Mouse (Mus musculus): ENCODE measurements around the gene Itprip.
A peak's percentile ranks its signal among the peaks of the same experiment; 100 is the strongest.

The Itprip gene

GRCm38 (mm10) chr19:47919126-47919965, at the start of gene Itprip, which contains the start of gene Cfap43:
TSS of gene Itprip (minus strand) at chr19:47919299.
TSS of gene Cfap43 (minus strand) at chr19:47919287.
- peak; percentile 62 for DNase-seq (ENCODE audit: low spot score)

DNA sequence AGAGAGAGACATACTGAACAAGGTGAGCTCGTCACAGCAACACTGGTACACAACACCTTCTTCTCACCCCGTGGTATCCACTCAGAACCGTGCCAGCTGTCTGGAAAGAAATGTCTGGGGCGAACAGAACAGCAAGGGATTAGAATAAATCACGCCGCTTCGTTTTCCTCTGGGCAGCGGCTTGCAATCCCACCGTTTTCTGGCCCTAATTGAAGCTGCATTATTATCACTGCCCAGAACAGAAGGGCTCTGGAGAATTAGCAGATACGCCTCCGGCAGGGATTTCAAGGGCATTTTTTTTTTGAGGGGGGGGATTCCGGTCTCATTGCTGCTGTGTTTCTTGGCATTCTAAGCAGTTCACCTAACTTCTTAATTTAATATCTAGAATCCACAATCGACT, 39.1 kb upstream of the Itprip start:
- no peak for DNase-seq (ENCODE audit: low spot score)

GRCm38 (mm10) chr19:47953169-47953568, 34.1 kb upstream of the Itprip start:
- DNase-seq (ENCODE audit: low spot score) = no peak

DNA sequence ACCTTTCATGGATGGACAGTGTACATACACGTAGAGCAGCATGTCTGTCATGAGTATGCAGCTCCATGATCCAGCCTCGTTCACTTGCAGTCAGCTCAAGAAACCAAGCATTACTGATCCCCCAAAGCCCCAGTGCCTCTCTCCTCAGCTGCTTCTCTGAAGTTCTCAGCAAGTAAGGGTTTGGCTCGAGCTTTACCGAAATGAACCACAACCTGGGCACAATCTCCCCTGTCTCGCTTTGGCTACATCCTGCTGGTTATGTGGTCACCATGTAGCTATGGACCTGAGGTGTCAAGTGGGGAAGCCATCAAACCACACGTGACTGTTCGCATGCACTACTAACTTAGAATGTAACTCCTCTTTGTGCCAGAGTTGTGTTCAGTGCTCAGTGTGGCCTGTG, 31.8 kb upstream of the Itprip start:
- no peak for DNase-seq (ENCODE audit: low spot score)

GRCm38 (mm10) chr19:47946821-47947465, 27.8 kb upstream of the Itprip start:
- no peak for DNase-seq (ENCODE audit: low spot score)

GRCm38 (mm10) chr19:47939361-47939760, 20.3 kb upstream of the Itprip start:
- DNase-seq (ENCODE audit: low spot score) = no peak

DNA sequence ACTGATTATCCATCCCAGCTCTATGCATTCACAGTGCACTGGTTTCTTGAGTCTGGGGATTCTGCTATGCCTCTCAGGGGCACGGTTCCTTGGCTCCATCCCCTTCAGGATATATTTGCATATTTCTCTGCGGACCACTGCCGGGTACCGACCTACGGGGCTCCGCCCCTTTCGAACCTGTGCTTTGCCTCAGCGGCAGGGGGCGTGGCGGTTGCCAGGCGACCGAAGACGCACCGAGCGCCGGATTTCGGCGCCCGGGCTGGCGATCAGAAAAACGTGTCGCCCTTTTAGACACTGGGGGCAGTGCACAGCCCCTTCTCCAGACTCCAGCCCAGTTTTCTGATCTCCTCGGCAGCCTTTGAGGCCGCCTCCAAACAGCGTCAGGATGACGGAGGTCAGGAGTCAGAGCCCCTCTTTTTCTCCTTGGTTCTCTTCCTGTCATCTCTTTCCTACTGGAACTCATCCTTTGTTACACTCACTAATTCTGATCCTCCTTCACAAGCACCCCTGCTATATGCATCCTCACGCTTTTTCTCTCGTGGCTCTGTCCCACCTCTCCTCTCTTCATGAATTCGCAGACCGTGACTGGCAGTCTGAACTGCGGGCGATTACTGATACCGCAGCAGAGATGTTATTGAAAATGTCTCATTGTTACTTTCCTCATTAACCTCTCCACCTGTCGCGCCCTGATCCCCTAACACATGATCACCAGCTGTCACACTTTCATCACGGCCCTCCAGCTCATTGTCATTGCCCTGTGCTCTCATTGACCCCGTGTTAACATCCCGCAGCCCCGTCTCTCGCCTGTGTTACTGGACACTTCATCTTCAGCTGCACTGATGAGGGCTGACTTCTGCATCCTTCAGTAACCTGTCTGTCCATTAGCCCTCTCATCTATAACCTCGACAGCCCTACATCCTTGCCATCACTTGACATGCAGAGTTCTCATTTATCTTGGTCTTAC, 18.6 kb upstream of the Itprip start, which contains the start of gene Cfap58:
TSS of gene Cfap58 (plus strand) at position 233 of the 964 bp plus-strand sequence.
- peak; percentile 16 for DNase-seq (ENCODE audit: low spot score)

GRCm38 (mm10) chr19:47936938-47937337, 17.8 kb upstream of the Itprip start:
- no peak for DNase-seq (ENCODE audit: low spot score)

DNA sequence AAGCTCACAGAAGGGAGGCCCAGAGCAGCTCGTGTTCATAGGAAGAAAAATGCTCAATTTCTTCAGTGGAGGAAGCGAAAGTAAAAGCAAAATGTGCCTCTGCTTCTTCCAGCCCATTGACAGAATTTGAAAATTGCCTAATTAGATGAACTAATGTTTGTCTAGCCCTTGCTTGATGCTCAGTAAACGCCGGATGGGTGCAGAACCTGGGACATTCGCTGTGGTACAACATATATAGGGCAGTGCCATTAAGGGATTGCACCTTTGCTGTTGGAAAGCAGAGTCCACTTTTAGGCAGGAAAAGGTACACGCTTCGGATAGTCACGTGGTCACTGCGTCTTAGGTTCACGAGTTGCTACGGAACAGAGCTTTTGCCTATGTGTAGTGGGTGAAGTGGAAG, 17.4 kb upstream of the Itprip start:
- DNase-seq (ENCODE audit: low spot score) = no peak

DNA sequence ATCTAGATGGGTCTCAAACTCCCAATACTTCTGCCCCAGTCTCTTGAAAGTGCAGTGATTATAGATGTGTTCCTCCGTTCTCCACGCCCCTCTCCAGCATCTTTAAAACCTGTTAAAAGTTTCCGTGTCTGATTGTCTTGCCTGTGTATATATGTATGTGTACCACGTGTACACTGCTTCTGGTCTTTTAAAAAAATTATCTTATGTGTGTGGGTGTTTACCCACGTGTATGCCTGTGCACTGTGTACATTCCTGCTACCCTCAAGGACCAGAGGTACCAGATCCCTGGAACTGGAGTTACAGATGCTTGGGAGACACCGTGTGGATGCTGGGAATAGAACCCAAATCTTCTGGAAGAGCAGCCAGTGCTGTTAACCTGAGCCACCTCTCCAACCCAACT, 16.4 kb upstream of the Itprip start:
- DNase-seq (ENCODE audit: low spot score) = no peak

DNA sequence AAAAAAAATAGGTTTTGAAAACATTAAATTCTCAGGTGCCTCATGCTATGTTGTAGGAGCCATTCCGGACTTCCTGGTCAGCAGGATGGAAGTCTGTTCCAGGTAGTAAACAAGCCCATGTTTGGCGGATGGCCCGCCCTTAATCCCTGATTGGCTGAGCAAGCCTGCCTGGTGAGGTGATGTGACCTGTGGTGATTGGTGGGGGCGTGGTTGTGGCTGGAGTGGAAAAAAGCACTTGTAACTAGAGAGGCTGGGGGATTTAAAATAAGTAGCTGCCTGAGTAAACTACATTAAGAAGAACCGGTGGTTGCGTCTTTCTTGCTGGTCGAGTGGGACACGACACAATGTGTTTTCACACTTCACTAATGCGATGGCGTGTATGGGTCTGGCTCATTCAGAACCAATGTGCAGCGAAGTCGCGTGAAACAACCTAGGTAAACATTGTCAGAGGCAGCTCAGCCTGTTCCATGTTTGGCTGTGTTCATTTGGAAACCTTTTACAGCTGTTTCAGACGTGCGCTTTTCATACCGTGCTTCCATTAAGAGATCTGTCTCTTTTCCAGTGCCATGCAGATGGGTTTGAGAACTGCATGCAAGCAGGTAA, 15.6 kb upstream of the Itprip start:
- DNase-seq (ENCODE audit: low spot score) = no peak

GRCm38 (mm10) chr19:47934146-47934545, 15.0 kb upstream of the Itprip start:
- DNase-seq (ENCODE audit: low spot score) = no peak

DNA sequence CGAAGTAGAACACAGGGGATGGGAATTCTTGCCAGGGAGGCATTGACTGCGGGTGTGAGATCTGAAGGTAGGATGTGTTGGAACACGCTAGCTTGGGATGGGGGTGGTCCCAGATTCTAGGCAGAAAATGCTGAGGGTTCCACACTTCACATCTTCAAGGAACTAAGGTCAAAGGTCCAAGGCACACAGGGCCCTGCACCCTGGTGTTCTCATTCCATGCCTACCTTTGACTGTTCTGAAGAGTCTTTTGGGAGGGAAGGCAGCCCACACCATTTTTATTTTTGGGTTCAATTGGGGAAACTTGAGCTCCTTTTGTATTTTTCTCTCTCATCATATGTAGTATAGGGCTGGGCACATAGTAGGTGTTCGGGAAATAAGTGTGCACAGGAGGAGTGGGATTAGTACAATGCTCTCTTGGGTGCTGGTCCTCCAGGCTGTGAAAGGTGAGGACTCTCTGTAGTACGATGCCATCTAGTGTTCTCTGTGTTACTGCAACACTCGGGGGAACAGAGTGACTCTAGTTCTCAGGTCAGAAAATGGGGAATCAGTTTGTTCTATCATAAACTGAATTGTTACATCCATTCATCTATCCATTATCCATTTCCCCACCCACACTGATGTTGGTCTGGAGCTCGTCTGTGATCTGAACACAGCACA, 13.0 kb upstream of the Itprip start:
- peak; percentile 25 for DNase-seq (ENCODE audit: low spot score)

- no peak for DNase-seq (ENCODE audit: low spot score)
Observed at GRCm38 (mm10) chr19:47929043-47929442, 9.9 kb upstream of the Itprip start.

GRCm38 (mm10) chr19:47927032-47927431, 7.9 kb upstream of the Itprip start:
- no peak for DNase-seq (ENCODE audit: low spot score)

DNA sequence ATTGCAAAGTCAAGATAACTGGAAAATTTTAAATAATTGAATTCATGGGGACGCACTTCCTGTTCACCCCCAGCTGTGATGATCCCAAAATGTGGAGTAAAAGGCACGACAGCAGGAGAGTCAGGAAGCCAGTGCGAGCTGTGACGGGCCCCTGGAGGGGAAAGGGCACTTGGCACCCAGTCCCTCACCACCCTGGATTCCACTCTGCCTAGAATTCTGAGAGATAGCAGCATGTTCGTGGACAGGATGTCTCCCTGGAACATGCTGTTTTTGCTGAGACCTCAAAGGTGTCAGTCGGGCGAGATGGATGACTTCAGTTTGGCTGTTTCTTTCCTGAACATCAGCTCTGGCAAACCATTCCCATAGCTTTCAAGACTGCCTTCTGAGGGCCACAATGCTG, 6.7 kb upstream of the Itprip start:
- DNase-seq (ENCODE audit: low spot score) = no peak

- DNase-seq (ENCODE audit: low spot score) = no peak
Observed at GRCm38 (mm10) chr19:47919966-47920375, 872 bp upstream of the Itprip start.

- peak; percentile 8 for DNase-seq (ENCODE audit: low spot score)
Observed at GRCm38 (mm10) chr19:47918455-47919101, 521 bp downstream of the Itprip start.

DNA sequence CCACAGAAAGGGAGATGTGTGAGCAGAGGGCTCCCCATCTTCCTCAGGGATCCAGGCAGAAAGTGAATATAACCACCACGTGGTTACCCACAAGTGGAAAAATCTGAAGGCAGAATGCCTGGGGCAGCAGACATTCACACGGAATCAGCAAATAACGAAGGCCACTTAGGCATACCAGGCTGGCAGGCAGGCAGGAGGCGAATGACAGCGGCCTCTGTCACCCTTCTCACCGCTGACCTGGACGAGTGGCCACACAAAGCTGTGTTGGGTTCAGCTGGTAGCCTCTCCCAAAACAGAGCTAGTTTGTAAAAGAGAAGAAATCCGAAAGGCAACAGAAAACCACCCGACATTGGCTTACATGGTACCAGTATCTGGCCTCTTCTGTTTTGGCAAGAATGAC, 1.1 kb downstream of the Itprip start:
- no peak for DNase-seq (ENCODE audit: low spot score)

DNA sequence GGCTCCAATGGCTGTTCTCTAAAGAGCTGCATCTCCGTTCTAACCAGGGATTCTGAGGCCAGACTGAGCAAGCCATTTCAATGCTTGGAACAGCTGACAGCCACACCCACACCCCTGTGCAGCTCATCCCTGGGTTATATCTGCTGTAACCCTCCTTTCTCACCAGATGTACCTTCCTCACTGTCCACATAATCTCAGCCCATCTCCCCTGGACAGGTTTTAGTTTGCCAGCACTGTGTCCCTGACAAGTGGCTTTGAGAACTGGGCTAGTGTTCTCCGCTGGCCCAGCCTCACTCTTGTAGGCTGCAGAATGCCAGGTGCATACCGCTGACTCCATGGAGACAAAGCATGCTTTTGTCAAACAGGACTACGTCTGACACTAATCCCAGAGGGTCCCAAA, 1.7 kb downstream of the Itprip start:
- DNase-seq (ENCODE audit: low spot score) = no peak

- no peak for DNase-seq (ENCODE audit: low spot score)
Observed at GRCm38 (mm10) chr19:47915251-47915650, 3.8 kb downstream of the Itprip start.

Data from layer of hippocampus, adult 11-12 months (tissue).